Mouse (Mus musculus) neural tube, embryonic 13.5 days (tissue): ENCODE measurements around the gene Zfp273. TPM values are rescaled to one million over a fixed set of nuclear protein-coding genes. Genes with fewer than 3 reads are reported as not detected.

Experiments used
- polyA plus RNA-seq: library from polyadenylated mRNA; unstranded; fragments of >200 nt; fragmentation: Nextera tagmentation; extraction: Ambion mirVana; gene quantifications from 2 replicates; pipeline ENCODE4 v1.2.1, GENCODE M21; 2015

The Zfp273 gene
- polyA plus RNA-seq, 1 experiment from 2014 or later, result 12.8 TPM

Other genes starting within 250 kb of the Zfp273 start
- 4.5 and 5.0 TPM in 2 replicates for gene Zfp729b, start 204.0 kb upstream of the Zfp273 start, polyA plus RNA-seq
- gene Gm49345, start 176.0 kb upstream of the Zfp273 start, polyA plus RNA-seq, result not detected in 2 replicates
- 2.6 and 2.7 TPM in 2 replicates for gene Zfp729a, start 175.9 kb upstream of the Zfp273 start, polyA plus RNA-seq
- 13.0 and 15.4 TPM in 2 replicates for gene Zfp738, start 126.7 kb upstream of the Zfp273 start, polyA plus RNA-seq
- 8.5 and 9.5 TPM in 2 replicates for gene Zfp65, start 84.6 kb upstream of the Zfp273 start, polyA plus RNA-seq
- 7.2 and 8.0 TPM in 2 replicates for gene Zfp85, start 58.5 kb upstream of the Zfp273 start, polyA plus RNA-seq
- gene Zfp493, start 34.0 kb upstream of the Zfp273 start, polyA plus RNA-seq, result 2.4 and 2.8 TPM in 2 replicates
- gene Gm10037, start 17.4 kb downstream of the Zfp273 start, polyA plus RNA-seq, result 6.5 and 8.7 TPM in 2 replicates
- gene BC048507, start 49.6 kb downstream of the Zfp273 start, polyA plus RNA-seq, result not detected in 2 replicates